Mouse (Mus musculus): ENCODE results near the gene Gnb1l. TPM values are rescaled to one million over a fixed set of nuclear protein-coding genes. Genes with fewer than 3 reads are reported as not detected.

Gene Gnb1l
- total RNA-seq, 2 experiments from 2014 or later: 5.8 to 6.0 TPM

DNA sequence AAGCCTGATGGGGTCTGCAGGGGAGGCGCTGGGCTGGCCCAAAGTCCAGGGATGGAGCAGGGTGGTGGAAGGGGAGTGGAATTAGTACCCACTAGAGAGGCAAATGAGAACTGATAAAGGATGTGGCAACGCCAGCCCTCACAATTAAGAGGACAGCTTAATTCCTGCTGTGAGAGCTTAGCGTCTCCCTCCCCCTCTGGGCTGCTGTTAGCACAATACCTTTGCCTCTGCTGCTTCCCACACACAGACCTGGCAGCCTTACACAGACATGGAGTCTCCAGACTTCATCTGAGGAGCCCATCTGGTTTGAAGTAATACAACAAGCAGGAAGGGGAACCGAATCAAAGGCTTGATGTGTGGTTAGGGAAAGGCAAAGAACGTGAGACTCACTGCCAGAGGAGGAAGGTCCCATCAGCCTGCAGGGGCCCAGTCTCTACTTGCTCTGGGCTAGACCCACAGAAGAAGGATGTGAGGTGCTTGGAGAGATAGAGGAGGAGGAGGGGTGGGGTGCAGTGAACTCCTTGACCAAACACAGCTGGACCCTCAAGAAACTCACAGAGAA, 79.2 kb downstream of the Gnb1l start:
- no peak overlapping the region for H3K4me3 ChIP-seq

DNA sequence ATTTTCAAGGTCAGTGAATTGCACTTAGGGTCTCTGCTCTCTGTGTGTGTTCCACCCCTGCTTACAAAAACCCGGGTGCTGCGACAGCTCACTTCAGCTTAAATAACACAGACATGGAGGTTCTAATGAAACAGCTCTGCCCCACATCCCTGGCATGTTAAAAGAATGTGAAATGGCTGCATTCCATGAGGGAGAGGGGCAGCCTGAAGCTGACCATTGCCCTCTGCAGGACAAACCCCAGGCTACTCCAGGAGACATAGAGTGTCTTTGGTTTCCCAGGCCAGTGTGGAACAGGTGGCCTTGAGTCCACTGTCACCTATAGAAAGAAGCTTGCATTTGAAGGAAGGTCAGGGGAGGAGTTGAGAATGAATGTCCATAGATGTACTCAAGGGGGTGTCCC, 81.9 kb downstream of the Gnb1l start:
- Histone ChIP-seq H3K4me3 (no peak overlapping the region), H3K27ac (no peak overlapping the region)
- TF ChIP-seq CTCF (conservative IDR thresholded peaks at IDR 0.05): no peak; the same call in 1 of the 2 replicates
- DNase-seq (ENCODE audit: low spot score in 2 of 2): no peak

More for the DNA sequence above, 79.2 kb downstream of the Gnb1l start:
- no peak for TF ChIP-seq CTCF (conservative IDR thresholded peaks at IDR 0.05)
- no peak overlapping the region for H3K27ac ChIP-seq
- no peak for DNase-seq (ENCODE audit: low spot score in 2 of 2)

DNA sequence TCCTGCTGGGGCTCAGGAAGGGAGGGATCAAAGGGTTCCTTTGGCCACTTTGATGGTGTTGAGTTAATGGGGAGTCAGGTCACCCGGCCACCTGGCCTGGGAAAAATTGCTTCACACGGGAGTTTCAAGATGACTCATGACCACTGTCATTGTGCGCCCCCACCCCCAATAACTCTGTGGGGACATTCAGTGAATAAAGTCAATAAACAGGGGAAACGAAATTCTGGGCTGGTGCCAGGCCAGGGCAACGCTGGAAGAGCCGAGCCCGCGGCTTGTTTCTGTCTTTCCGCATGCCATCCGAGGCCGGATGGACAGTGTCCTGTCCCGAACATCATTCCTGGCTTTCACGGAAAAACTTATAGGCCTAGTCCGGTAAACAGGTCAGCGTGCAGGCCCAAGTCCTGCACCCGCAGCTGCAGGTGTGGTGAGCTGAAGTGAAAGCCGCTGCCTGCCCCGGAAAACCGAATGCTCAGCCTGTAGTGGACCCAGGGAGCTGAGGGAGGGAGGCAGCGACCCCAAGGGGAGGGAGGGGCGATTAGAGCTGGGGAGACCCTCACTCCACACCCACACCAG, 82.6 kb downstream of the Gnb1l start:
- no peak for DNase-seq (ENCODE audit: low spot score in 2 of 2)
- Histone ChIP-seq H3K4me3 (peak overlapping the region; percentile 46), H3K27ac (no peak overlapping the region)
- TF ChIP-seq CTCF (conservative IDR thresholded peaks at IDR 0.05): no peak

DNA sequence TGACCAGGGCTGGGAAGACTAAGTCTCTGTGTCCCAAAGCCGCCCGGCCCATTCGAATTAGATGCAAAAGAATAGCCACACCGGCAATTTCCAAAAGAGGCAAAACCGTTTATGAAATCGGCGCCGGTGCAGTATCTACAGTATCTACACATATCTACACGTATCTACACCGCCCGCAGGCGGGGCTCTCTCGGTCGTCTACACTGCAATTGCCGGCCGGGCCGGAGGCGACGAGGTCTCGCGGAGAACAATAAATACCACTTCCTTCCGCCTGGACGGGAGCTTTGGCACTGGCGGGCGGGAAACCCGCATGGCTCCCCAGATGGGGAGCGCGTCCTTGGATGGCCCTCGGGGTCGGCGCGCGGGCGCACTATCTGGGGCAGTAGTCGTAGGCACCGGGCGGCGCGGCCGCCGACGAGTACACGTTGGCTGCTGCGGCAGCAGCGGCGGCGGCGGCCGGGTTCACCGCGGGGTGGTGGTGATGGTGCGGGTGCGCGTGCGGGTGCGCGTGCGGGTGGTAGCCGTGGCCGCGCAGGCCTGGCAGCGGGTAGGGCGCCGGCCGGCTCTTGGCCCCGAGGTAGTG, 83.2 kb downstream of the Gnb1l start:
- DNase-seq (ENCODE audit: low spot score in 2 of 2): no peak
- Histone ChIP-seq H3K27ac (no peak overlapping the region), H3K4me3 (peak overlapping the region; percentile 46)
- no peak for TF ChIP-seq CTCF (conservative IDR thresholded peaks at IDR 0.05)

DNA sequence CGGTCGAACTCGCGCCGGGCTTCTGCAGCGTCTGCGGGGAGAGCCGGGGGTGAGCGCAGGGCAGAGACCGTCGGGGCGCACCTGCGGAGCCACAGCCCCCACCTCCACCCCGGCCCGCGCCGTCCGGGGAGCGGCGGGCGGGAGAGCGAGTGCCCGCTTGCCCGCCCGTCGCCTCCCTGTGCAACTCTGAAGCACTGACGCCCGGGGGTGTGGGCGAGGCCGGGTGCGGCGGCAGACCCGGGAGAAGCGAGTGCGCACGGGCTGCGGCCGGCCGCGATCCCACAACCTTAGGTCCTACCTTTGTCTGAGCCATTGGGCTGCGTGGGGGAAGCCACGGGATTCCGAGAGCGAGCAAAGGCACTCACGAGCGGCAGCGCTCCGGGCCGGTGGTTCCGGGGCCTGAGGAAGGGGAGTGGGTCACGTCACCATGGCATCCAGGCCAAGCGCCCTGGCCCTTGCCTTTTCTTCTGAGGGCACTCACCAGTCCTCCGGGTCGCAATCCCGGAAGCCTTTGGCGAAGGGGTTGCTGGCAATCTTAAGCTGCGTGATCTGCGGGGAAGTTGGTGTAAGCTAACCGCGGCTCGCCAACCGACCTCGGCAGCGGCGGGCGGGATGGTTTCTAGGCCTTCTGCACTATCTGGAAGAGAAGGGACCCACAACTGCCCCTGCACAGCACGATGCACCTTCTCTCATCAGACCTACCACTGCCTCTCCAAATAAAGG, 84.1 kb downstream of the Gnb1l start:
- H3K27ac ChIP-seq: no peak overlapping the region
- no peak for TF ChIP-seq CTCF (conservative IDR thresholded peaks at IDR 0.05)
- H3K4me3 ChIP-seq: peak overlapping the region; percentile 46; the same call in 1 of the 2 replicates
- no peak for DNase-seq (ENCODE audit: low spot score in 2 of 2)

DNA sequence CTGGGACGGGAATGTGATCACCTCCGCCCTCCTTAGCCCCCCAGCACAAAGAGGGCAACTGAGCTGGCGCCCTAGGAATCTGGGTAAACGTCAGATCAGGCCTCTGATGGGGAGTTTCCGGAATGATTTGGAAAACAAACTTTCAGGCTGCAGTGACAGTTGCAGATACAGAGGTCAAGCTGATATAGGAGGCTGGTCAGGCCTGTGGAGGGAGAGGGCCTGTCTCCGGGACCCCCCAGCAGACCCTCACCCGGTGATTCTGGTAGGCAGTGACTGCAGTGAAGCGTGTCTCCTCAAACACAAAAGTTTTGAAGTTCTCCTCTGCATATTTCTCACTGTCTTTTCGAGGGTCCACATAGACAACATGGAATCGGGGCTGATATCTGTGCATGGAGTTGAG, 84.7 kb downstream of the Gnb1l start:
- Histone ChIP-seq H3K27ac (no peak overlapping the region), H3K4me3 (no peak overlapping the region)
- no peak for TF ChIP-seq CTCF (conservative IDR thresholded peaks at IDR 0.05)
- no peak for DNase-seq (ENCODE audit: low spot score in 2 of 2)

DNA sequence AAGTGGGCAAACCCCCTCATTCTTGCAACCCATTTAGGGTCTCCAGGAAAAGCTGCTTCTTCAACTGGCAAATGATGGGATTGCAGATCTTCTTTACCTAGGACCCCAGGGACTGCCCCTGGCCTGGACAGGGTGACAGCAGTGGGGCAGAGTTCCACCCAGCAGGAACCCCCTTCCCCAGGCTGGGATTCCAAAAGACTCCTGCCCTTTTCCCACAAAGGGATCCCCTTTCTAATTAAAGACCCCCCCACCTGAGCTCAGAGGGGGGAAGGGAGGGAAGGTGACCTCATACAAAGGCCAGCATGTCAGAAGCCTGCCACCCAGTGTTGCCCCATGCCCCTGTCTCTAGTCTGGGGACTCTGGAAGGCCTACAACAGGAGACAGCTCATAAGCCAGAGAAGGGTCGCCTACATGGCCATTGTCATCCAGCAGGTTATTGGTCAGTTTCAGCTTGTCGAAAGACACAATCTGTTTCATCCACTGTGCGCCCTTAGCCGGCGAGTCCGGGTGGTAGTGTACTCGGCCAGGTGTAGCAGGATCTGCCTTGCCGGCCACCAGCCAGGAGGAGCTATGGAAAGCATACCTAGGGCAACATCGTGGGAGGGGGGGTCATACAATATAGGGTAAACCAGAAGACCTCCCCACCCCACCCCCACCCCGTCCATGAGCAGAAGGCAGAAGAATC, 85.3 kb downstream of the Gnb1l start:
- Histone ChIP-seq H3K27ac (no peak overlapping the region), H3K4me3 (no peak overlapping the region)
- DNase-seq (ENCODE audit: low spot score in 2 of 2): no peak
- TF ChIP-seq CTCF (conservative IDR thresholded peaks at IDR 0.05): no peak

DNA sequence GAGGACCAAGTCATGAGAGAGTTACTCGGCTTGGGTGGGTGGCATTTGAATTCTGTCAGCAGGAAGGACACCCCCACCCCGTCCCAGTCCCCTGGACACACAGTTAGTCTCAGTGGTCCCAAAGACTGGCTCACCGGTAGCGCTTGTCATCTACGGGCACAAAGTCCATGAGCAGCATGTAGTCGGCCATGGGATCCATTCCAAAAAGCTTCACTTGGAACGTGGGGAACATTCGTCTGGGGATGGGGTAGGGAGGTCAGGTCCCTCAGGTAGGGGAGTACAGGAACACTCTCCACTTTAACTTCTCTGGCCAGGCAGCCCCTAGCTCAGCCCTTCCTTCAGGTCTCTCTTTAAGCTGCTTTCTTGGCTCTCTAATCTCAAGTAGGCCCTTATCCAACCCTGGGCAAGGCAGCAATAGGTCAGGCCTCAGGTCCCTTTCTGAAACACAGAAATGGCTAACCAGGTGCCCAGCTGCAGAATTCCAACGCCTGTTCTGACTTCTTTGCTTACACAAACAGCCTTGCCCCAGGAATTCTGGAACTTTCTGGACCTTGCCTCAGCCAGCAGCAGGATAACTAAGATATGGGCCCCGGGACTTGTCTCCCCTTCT, 86.5 kb downstream of the Gnb1l start:
- H3K27ac ChIP-seq: no peak overlapping the region
- DNase-seq (ENCODE audit: low spot score in 2 of 2): no peak
- no peak overlapping the region for H3K4me3 ChIP-seq
- no peak for TF ChIP-seq CTCF (conservative IDR thresholded peaks at IDR 0.05)

DNA sequence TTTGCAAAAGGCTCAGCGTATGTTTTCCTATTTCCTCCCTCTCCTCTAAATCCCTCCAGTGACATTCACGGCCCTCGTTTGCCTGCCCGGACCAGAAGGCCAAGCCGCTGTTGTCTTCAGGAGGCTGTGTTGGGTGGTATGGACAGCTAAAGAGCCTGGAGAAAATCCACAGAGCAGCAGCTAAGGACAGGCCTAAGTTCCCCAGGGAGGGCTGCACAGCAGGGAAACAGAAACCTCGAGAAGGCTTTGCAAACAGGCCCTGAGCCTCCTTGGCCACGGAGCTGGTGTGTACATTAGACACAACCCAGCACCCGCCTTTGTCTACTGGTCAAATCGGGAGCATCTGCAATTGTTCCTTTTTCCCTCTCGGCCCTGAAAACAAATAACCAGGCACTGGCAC, 87.2 kb downstream of the Gnb1l start:
- Histone ChIP-seq H3K4me3 (no peak overlapping the region), H3K27ac (no peak overlapping the region)
- DNase-seq (ENCODE audit: low spot score in 2 of 2): no peak
- no peak for TF ChIP-seq CTCF (conservative IDR thresholded peaks at IDR 0.05)

DNA sequence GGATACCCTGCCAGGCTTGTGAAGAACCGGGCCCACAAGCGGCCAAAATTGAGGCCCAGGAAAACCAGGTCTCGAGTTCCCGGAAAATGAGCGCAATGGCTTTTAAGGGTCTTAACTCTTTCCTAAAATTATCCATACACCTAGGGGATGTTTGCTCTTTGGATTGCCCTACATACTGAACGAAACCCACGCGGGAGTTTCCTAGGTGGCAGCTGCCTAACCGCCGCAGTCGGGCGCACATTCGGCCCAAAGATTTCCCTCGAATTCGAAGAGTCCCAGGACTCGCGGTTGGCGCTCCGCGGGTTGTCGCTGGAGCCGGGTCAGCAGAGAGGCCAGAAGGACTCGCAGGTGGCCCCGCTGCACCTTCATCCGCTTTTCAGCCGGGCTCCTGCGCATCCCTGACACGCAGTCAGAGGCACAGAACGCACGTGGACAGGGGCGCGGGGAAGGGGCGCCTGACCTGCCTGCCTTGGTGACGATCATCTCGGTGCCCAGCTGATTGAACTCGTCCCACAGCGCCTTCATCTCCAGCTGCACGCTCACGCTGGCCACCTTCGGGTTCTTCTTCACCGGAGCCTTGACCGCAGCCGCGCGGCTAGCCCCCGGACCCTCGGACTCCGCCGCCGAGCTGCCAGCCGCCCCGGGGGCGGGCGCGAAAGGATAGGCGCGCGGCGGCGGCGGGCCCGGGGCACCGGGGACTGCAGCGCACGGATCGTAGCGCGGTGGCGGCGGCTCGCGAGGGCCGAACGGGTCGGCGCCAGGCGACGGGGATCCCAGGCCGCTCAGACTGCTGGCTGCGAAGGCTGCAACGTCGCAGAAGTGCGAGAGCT, 87.8 kb downstream of the Gnb1l start:
- DNase-seq (ENCODE audit: low spot score in 2 of 2): no peak
- TF ChIP-seq CTCF (conservative IDR thresholded peaks at IDR 0.05): no peak
- H3K4me3 ChIP-seq: peak overlapping the region; percentile 38
- H3K27ac ChIP-seq: no peak overlapping the region

DNA sequence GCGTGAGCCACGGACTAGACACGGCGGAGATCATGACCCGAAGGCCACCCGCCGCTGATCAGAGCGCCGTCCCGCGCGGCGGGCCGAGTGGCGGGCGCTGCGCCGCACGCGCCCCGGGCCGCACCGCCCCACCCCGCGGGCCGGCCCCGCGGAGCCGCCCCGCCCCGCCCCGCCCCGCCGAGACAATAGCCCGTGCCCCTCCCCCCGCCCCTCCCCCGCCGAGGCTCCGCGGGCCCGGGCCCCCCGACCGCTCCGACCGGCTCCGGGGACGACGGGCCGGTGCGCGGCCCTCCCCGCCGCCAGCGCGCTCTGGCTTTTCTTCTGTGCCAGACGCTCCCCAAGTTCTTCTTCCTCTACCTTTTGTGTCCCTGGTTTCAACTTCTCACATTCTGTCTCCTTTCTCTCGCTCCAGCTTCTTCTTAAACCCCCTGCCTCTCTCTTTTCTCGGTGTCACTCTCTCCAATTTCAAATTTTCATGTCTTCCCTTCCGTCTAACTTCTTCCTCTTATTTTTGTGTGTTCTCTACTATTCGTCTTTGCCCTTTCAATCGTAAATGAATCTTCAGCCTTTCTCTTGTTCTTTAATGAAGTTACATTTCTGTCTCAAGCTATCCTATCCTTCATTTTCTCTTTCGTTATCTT, 88.5 kb downstream of the Gnb1l start:
- H3K27ac ChIP-seq: no peak overlapping the region
- peak overlapping the region; percentile 38 for H3K4me3 ChIP-seq
- no peak for DNase-seq (ENCODE audit: low spot score in 2 of 2)
- no peak for TF ChIP-seq CTCF (conservative IDR thresholded peaks at IDR 0.05)
